Mouse (Mus musculus) thymus, postnatal 0 days (tissue): ENCODE results near the gene Adamts2. TPM values are rescaled to one million over a fixed set of nuclear protein-coding genes. Genes with fewer than 3 reads are reported as not detected.
A peak's percentile ranks its signal among the peaks of the same experiment; 100 is the strongest.

Source experiments
- DNase-seq: peaks from one replicate; pipeline ENCODE4 v3.0.0-alpha.2; 2015; ENCODE audit warnings: low spot score
- polyA plus RNA-seq: library from polyadenylated mRNA; unstranded; fragments of >200 nt; fragmentation: Nextera tagmentation; extraction: Ambion mirVana; gene quantifications from 2 replicates; pipeline ENCODE4 v1.2.1, GENCODE M21; 2015

The Adamts2 gene
- polyA plus RNA-seq: 3.2 and 3.3 TPM in 2 replicates

- DNase-seq: peak; percentile 43
Observed at GRCm38 (mm10) chr11:50601641-50602355, at the start of gene Adamts2. Gene Adamts2, plus strand, starts transcription at chr11:50602084.

DNA sequence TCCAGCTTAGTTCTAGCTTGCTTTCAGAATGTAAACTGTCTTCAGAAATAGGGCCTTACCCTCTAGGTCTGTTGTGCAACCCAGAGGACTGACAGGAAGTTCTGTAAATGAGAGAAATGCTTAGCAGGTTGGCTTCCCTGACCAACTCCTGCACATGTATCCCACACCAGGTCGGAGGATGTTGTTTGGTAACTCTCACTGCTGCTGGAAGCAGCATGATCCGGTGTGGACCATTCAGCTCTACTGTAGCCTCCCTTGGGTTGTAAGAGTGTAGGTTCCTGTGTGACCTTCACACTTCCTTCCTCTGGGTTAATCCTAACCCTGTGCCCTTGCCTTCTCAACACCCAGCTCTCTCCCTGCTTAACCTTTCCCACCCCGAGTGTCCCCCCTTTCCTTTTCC lies 44.8 kb upstream of the Adamts2 start:
- no peak for DNase-seq

DNA sequence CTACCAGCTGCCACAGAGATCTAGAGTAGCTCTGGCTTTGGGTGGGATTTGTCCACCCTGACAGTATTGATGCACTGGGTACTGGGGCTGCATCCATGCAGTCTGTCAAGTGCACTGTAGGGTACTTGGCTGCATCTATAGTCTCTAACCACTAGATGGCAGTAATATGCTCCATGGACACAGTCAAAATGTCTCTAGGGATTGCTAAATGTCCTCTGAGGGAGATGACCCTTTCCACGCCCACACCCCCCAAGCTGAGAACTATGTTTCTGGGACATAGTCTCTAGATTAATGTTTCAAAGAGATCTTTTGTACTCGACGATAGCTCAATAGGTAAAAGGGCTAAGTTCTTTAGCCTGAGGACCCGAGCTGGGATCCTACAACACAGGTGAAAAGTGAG lies 42.8 kb upstream of the Adamts2 start:
- peak; percentile 59 for DNase-seq

GRCm38 (mm10) chr11:50565466-50566211 lies 36.2 kb upstream of the Adamts2 start:
- peak; percentile 86 for DNase-seq

DNA sequence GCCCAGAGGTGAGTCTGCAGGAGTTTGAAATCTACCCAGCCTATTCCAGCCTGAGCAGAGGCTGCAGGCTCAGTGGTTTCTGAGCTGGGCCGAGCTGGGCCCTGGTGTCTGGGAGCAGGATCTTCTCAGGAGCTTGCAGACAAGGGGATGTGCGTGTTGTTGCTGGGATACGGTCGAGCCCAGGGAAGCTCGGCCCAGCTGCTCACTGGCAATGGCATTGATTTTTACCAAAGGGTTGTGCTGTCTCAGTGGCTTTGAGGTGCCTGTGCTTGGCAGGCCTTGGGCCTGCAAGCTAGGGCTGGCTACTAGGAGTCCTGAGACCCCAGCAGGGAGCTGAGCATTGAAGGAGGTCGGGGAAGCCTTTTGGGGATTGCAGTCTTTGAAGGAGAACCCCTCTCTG lies 30.4 kb upstream of the Adamts2 start:
- DNase-seq: no peak

DNA sequence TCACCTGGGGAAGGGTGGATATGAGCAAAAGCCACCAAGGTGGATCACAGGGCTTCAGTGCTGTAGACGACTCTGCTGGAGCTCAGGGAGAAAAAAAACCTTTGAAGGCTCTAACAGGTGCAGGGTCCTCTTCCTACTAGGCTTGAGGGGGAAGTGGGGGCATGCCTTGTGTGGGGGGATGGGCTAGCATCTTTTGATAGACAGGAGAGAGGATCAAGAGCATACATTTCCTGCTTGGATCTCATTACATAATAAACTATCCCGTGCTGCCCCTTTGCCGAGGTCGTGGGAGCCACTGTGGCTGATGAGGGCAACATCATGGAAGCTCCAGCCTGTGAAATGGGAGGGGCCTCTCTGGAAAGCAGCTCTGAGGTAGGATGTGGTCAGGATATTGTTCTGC lies 25.4 kb upstream of the Adamts2 start:
- peak; percentile 71 for DNase-seq

- DNase-seq: peak; percentile 78
Observed at GRCm38 (mm10) chr11:50587026-50587425, 14.9 kb upstream of the Adamts2 start.

DNA sequence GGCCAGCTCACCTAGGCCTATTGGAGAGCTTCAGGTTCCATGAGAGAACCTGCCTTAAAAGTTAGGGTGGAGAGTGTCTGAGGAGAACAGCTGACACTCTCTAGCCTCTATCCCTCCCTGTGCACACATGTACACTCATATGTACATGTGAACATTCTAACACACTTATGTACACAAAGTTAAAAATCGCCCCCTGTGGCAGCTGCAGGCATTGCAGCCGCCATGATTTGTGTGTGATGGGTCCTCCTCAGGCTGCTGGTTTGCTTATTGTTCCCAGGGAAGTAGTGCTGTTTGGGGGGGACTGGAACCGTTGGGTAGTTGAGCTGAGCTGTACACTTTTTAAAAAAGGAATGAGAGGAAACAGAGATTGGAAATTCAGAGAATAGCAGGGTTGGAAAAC lies 14.1 kb upstream of the Adamts2 start:
- DNase-seq: peak; percentile 79

DNA sequence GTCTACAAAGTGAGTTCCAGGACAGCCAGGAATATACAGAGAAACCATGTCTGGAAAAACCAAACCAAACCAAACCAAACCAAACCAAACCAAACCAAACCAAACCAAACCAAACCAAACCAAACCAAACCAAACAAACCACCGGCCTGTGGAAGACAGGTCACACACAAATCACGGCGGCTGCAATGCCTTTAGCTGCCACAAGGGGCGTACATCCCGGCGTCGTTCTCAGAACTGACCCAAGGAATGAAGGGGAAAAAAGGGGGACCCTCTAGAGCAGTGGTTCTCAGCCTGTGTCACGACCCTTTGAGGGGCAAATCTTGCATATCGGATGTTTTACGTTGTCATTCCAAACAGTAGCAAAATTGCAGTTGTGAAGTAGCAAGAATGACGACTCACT lies 12.8 kb upstream of the Adamts2 start:
- peak; percentile 51 for DNase-seq

DNA sequence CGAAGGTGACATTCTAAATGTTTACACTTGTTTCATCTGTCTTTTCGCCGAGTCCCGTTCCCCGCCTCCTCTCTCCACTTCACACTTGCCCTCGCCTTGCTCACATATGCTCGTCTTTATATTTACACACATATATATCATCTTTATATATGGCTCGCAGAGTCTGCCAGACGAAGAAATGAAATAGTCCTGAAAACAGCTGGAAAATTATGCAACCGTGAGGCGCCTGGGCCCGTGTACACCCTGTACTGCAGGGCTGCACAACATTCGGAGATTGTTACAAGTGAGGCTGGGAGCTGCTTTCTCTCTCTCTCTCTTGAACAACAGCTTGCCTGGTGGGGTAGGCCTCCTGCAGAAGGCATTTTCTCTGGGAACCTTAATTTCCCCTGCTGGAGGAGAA lies 10.8 kb upstream of the Adamts2 start:
- DNase-seq: no peak

DNA sequence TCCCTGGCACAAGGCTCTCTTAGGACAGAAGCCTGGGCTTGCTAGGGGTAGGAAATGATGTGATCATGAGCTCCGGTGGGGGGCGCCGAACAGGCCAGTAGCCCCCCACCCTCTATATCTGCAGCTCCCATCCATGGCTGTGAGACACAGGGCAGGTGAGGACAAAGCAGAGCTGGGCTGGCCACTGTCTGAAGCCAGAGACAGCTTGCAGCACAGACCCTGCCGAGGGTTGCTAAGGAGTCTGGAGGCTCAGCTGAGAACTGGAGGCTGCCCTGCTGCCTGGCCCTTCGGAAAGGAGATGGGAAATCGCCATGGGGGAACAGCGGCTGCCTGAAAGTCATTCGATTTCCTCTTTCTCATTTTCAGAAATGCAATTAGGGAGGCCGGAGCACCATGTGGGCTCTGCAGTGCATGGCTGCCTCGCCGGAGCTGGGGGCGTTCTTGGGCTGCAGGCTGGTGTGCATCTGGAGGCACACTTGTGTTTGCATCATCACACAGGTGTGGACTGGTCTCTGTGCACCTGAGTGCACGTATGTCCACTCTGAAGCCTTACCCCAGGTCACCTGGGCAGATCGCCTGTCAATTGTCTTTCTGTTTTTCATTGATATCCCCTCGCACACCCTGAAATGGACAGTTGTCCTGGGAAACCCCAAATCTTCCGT lies 8.9 kb upstream of the Adamts2 start:
- no peak for DNase-seq

- DNase-seq: no peak
Observed at GRCm38 (mm10) chr11:50596571-50596970, 5.3 kb upstream of the Adamts2 start.

- no peak for DNase-seq
Observed at GRCm38 (mm10) chr11:50599156-50599555, 2.7 kb upstream of the Adamts2 start.

DNA sequence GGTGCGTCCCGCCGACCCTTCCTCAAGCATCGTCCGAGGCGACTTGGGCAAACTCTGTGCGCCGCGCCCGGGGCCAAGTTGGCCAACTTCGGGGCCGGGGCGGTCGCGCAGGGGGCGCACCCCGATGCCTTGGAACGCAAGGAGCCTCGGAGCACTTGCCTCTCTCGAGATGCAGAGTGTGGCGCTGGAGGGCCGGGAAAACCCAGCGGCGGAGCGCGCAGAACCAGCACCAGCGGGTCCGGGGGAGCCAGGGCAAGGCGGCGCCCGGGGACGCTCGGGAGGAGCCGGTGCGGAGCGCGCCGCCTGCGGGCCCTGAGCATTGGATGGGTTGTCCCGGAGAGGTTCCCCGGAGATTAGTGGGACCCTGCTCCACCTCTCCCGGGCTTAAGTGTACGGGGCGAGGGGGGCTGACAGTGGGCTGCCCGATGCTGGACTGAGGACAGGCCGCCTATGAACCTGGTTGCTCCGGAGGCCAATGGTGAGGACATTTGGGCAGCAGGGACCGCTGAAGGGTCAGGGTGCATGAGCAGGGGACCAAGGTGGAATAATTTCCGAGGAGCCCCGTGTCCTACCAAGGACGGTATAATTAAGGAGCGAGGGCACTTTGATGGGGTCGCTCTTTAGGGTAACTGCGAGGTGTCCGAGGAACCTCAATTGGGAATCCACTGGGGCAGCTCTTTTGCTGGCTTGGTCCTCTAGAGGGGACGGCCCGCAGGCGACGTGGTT lies 635 bp downstream of the Adamts2 start:
- no peak for DNase-seq

GRCm38 (mm10) chr11:50603082-50603910 lies 1.4 kb downstream of the Adamts2 start:
- peak; percentile 59 for DNase-seq

- no peak for DNase-seq
Observed at GRCm38 (mm10) chr11:50604371-50604770, 2.5 kb downstream of the Adamts2 start.

- no peak for DNase-seq
Observed at GRCm38 (mm10) chr11:50611181-50611580, 9.3 kb downstream of the Adamts2 start.

- no peak for DNase-seq
Observed at GRCm38 (mm10) chr11:50617015-50617543, 15.2 kb downstream of the Adamts2 start.

DNA sequence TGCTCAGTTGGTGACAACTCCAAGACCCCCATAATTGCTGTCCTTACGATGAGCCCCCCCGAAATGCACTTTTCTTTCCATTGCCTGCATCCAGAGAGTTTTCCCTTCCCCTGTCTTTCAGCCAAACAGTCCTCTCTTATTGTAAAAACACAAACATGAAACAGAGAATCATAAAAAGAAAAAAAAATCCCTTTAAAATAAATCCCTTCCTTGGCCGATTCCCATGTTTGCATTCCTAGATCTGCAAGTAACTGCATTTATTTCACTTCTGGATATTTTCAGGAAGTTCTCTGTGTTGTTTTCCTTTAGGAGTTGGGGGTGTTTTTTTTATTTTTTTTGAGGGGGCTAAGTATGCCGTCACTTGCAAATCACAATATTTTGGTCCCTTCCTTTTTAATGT lies 19.0 kb downstream of the Adamts2 start:
- DNase-seq: no peak

DNA sequence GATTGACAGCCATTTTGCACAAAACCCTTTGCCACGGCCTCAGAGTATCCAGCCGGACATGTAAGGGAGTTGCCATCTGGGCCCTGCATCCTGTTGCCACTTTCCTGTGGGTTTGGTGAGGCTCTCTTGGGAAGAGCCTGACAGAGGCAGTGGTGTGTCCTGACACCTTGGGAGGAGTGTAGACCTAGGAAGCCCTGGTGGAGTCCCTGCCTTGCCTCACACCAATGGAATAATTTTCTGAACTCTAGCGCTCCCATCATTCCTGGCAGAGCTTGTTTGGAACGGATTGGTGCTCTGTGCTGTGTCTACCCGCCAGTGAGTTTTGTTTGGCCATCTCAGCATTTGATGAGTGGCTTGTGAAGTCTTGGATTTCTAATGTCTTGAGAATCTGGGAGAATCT lies 19.5 kb downstream of the Adamts2 start:
- DNase-seq: no peak
